Mouse (Mus musculus): Measurements from ENCODE around the gene Haao.

GRCm38 (mm10) chr17:83880174-83880710 lies 32.5 kb upstream of the Haao start:
- TF ChIP-seq POLR2A (IDR thresholded peaks at IDR 0.05; ENCODE audit: low read depth, low read length) (no peak), CTCF (conservative IDR thresholded peaks at IDR 0.05; ENCODE audit: insufficient read depth, insufficient read length, low read depth, low read length) (no peak)
